Mouse (Mus musculus): ENCODE measurements around the gene Nudt22.

- TF ChIP-seq CTCF (IDR thresholded peaks at IDR 0.05; ENCODE audit: insufficient read depth, low read depth, low read length) (no peak), POLR2A (IDR thresholded peaks at IDR 0.05; ENCODE audit: insufficient read depth, low read depth, low read length) (no peak)
Measured at GRCm38 (mm10) chr19:6994002-6994401, 1.9 kb downstream of the Nudt22 start.
